Mouse (Mus musculus) limb, embryonic 15.5 days (tissue): ENCODE results near the gene Usp7. TPM values are rescaled to one million over a fixed set of nuclear protein-coding genes. Genes with fewer than 3 reads are reported as not detected.

Experiments
- ATAC-seq: fragments of 200-750 bp; cut with Nextera tagmentation; 2 replicates; pipeline ENCODE4 v1.8.0; 2017; ENCODE audit warnings: low read depth, moderate TSS enrichment; ENCODE audit not compliant: insufficient number of reproducible peaks, low FRiP score, low TSS enrichment
- H3K27ac ChIP-seq: fragments of 300-500 bp; sonication (generic); 2 replicates; pipeline ENCODE4 v1.5.1; 2015; ENCODE audit warnings: moderate library complexity, mild to moderate bottlenecking, inconsistent platforms
- H3K27me3 ChIP-seq: fragments of 300-500 bp; sonication (generic); 2 replicates; pipeline ENCODE4 v1.6.1; 2015; ENCODE audit warnings: inconsistent platforms
- H3K36me3 ChIP-seq: fragments of 300-500 bp; sonication (generic); 2 replicates; pipeline ENCODE4 v1.6.1; 2015; ENCODE audit warnings: inconsistent platforms
- H3K4me1 ChIP-seq: fragments of 300-500 bp; sonication (generic); 2 replicates; pipeline ENCODE4 v1.6.1; 2015; ENCODE audit warnings: inconsistent platforms
- H3K4me2 ChIP-seq: fragments of 300-500 bp; sonication (generic); 2 replicates; pipeline ENCODE4 v1.6.1; 2015; ENCODE audit warnings: mild to moderate bottlenecking, inconsistent platforms
- H3K4me3 ChIP-seq: fragments of 300-500 bp; sonication (generic); 2 replicates; pipeline ENCODE4 v1.5.1; 2015; ENCODE audit warnings: mild to moderate bottlenecking, inconsistent platforms
- H3K9ac ChIP-seq: fragments of 300-500 bp; sonication (generic); 2 replicates; pipeline ENCODE4 v1.6.1; 2015; ENCODE audit warnings: inconsistent platforms
- H3K9me3 ChIP-seq: fragments of 300-500 bp; sonication (generic); 2 replicates; pipeline ENCODE4 v1.6.1; 2016; ENCODE audit warnings: inconsistent platforms
- WGBS: fragments of 180-500 bp; shearing (Covaris S2); methylation state at CpG from one replicate; pipeline ENCODE4 v1.1.7; 2015; 5-methylcytosine and 5-hydroxymethylcytosine counted together
- polyA plus RNA-seq: library from polyadenylated mRNA; unstranded; fragments of >200 nt; fragmentation: Nextera tagmentation; extraction: Ambion mirVana; gene quantifications from 2 replicates; pipeline ENCODE4 v1.2.1, GENCODE M21; 2015

Gene Usp7
- polyA plus RNA-seq, 1 experiment from 2014 or later: 28.9 TPM

DNA sequence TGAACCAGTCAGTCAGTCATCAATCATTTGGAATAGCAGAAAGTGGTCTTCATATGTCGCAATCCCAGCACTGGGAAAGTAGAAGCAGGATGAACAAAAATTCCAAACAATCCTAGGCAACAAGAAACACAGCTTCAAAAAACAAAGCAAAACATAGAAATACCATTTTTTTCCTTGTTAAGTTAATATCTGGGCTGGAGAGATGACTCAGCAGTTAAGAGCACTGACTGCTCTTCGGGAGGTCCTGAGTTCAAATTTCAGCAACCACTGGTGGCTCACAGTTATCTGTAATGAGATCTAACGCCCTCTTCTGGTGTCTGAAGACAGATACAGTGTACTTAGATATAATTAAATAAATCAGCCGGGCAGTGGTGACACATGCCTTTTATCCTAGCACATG is 30.5 kb upstream of the Usp7 start:
- 73% methylated on average over 4 of the region's 4 CpGs for WGBS

DNA sequence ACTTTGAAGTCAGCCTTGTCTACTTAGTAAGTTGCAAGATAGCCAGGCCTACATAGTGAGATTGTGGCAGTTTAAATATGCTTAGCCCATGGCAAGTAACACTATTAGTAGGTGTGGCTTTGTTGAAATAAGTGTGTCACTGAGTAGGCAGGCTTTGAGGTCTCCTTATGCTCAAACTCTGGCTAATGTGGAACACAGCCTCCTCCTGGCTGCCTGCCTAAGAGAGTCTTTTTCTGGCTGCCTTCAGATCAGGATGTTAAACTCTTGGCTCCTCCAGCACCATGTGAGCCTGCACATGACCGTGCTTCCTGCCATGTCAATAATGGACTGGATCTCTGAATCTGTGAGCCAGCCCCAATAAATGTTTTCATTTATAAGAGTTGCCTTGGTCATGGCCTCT is 29.3 kb upstream of the Usp7 start:
- no peak for ATAC-seq
- 56% methylated on average over 1 of the region's 1 CpGs for WGBS

More for the DNA sequence above, 30.5 kb upstream of the Usp7 start:
- H3K27me3 ChIP-seq: no peaks in the 10 kb centered on the region
- H3K4me1 ChIP-seq: no peaks in the 10 kb centered on the region
- H3K4me2 ChIP-seq: no peak overlapping the region
- H3K36me3 ChIP-seq: no peaks in the 10 kb centered on the region
- ATAC-seq: no peak
- H3K4me3 ChIP-seq: no peak overlapping the region
- H3K9me3 ChIP-seq: no peaks in the 10 kb centered on the region
- H3K9ac ChIP-seq: no peak overlapping the region
- H3K27ac ChIP-seq: no peak overlapping the region

DNA sequence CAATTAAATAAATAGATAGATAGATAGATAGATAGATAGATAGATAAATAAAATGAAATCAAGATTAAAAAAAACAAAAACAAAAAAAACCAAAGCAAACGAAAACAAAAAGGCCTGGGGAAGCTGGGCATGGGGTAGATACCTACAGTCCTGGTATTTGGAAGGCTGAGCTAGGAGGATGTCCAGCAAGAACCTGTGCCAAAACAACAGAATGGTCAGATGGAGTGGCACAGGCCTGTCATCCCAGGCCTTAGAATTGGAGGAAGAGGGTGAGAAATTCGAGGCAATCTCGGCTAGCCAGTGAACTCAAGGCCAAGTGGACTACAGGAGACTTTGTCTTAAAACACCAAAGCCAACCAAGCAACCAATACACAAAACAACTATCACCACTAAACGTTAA is 25.8 kb upstream of the Usp7 start:
- Histone ChIP-seq H3K4me2 (no peak overlapping the region), H3K9me3 (no peaks in the 10 kb centered on the region), H3K36me3 (no peaks in the 10 kb centered on the region), H3K4me1 (no peaks in the 10 kb centered on the region), H3K27ac (no peak overlapping the region), H3K4me3 (no peak overlapping the region), H3K27me3 (no peaks in the 10 kb centered on the region), H3K9ac (no peak overlapping the region)
- WGBS: 68% methylated on average over 4 of the region's 4 CpGs
- no peak for ATAC-seq

More for the DNA sequence above, 29.3 kb upstream of the Usp7 start:
- Histone ChIP-seq H3K4me2 (no peak overlapping the region), H3K9ac (no peak overlapping the region), H3K27ac (no peak overlapping the region), H3K4me3 (no peak overlapping the region), H3K4me1 (no peaks in the 10 kb centered on the region), H3K36me3 (no peaks in the 10 kb centered on the region), H3K9me3 (no peaks in the 10 kb centered on the region), H3K27me3 (no peaks in the 10 kb centered on the region)

DNA sequence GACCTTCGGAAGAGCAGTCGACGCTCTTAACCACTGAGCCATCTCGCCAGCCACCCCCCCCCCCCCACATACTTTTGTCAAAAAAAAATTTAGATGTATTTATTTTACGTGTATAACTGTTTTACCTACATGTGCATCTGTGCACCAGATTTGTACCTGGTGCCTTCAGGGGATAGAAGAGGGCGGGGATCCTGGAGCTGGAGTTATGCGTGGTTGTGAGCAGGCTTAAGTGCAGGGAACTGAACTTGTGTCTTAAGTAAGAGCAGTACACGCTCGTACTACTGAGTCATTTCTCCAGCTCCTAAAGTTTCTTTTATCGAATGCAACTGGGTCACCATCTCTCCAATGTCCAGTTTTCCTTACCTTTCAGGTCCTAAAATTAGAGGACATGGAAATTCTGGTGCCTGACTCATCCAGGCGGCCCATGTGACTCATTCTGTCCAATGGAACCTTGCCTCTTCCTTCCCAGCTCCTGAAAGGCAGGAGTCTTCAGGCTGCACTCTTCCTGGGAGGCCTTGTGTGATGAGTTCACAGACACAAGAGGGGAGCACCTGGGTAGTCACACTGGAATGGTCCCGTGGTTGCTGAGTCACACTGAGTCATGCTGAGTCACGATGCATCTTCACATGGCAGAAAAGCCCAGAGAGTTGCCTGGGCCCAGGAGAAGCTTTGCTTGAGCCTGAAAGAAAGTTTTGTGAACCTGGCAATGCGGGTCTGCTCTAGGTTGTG is 18.5 kb upstream of the Usp7 start:
- Histone ChIP-seq H3K4me2 (no peak overlapping the region), H3K4me1 (no peaks in the 10 kb centered on the region), H3K4me3 (no peak overlapping the region), H3K27me3 (no peaks in the 10 kb centered on the region), H3K27ac (no peak overlapping the region), H3K9ac (no peak overlapping the region), H3K36me3 (no peaks in the 10 kb centered on the region), H3K9me3 (no peaks in the 10 kb centered on the region)
- no peak for ATAC-seq
- WGBS: 81% methylated on average over 14 of the region's 14 CpGs

DNA sequence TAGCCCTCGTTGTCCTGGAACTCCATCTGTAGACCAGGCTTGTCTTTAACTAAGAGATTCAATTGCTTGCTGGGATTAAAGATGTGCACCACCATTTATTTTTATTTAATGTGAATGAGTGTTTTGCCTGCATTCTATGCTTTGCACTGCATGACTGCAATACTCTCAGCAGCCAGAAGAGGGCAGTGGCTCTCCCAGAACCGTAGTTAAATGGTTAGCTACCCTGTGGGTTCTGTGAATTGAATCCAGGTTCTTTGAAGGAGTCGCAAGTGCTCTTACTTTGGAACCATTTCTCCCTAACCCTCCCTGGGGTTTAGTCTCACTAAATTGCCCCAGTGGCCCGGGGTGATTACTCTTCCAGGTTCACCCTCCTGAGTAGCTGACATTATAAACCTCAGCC is 14.6 kb upstream of the Usp7 start:
- Histone ChIP-seq H3K36me3 (no peaks in the 10 kb centered on the region), H3K4me1 (no peaks in the 10 kb centered on the region), H3K27me3 (no peaks in the 10 kb centered on the region), H3K4me2 (no peak overlapping the region), H3K4me3 (no peak overlapping the region), H3K9me3 (no peaks in the 10 kb centered on the region), H3K27ac (no peak overlapping the region), H3K9ac (no peak overlapping the region)
- no peak for ATAC-seq
- 19% methylated on average over 4 of the region's 4 CpGs for WGBS

DNA sequence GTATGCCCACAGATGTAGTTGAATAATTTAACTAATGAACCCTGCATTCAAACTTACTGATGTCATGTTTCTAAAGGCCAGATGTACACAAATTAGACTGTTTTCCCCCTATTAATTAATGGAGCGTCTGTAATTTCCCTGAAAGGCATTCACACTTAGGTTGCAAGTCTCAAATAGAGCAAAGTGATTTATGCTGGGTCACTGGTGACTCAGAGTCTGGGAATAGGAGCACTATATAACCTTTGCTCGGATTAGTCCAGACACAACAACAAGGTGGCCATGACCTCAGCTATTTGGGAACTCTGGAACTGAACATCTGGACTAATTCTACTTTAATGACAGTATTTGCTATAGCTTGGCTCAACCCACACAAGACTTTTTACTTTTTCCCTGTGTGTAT is 3.8 kb upstream of the Usp7 start:
- H3K9ac ChIP-seq: no peak overlapping the region
- H3K4me2 ChIP-seq: no peak overlapping the region
- no peak overlapping the region for H3K4me3 ChIP-seq
- no peaks in the 10 kb centered on the region for H3K4me1 ChIP-seq
- ATAC-seq: no peak
- H3K27me3 ChIP-seq: no peaks in the 10 kb centered on the region
- WGBS: 43% methylated on average over 2 of the region's 2 CpGs
- no peaks in the 10 kb centered on the region for H3K36me3 ChIP-seq
- no peak overlapping the region for H3K27ac ChIP-seq
- H3K9me3 ChIP-seq: no peaks in the 10 kb centered on the region

DNA sequence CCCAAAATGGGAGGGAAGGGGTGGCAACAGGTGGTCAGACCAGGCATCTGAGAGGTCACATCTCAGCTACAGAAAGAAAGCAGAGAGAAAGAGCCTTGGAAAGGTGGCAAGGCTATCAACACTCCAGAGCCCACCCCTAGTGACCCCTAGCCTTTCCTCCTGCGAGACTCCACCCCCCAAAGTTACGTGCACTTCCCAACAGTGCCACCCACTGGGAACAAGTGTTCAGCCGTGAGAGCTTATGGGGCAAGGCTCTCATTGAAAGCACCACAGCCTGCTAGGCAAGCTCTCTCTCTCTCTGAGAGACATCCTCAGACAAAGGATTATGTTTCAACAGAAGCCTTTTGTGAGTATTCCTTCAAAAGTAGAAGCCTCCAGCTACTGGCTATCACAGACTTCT is 2.8 kb upstream of the Usp7 start:
- no peaks in the 10 kb centered on the region for H3K27me3 ChIP-seq
- H3K4me2 ChIP-seq: no peak overlapping the region
- WGBS: 12% methylated on average over 3 of the region's 3 CpGs
- no peaks in the 10 kb centered on the region for H3K9me3 ChIP-seq
- no peaks in the 10 kb centered on the region for H3K4me1 ChIP-seq
- H3K9ac ChIP-seq: no peak overlapping the region
- no peaks in the 10 kb centered on the region for H3K36me3 ChIP-seq
- ATAC-seq: no peak
- no peak overlapping the region for H3K27ac ChIP-seq
- no peak overlapping the region for H3K4me3 ChIP-seq

DNA sequence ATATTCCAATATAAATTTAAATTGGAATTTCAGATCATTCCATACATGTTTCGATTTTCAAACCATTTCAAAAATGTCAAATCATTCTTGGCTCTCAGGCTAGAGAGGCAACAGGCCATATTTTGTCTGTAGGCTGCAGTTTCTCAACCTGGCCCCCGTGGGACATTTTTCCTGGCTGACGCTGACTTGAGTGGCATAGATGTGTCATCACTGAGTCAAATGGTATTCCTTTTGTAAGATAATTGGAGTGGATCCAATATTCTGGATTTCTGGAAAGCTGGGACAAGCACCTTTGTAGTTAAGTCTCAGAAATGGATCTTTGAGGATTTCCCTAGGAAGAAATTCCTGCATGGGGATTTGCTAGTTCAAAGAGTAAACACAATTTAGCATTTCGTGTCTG is 1.2 kb downstream of the Usp7 start:
- Histone ChIP-seq H3K4me1 (no peaks in the 10 kb centered on the region), H3K9ac (no peak overlapping the region), H3K4me2 (no peak overlapping the region), H3K9me3 (no peaks in the 10 kb centered on the region), H3K27me3 (no peaks in the 10 kb centered on the region), H3K27ac (no peak overlapping the region), H3K4me3 (no peak overlapping the region), H3K36me3 (no peaks in the 10 kb centered on the region)
- ATAC-seq: no peak
- 70% methylated on average over 4 of the region's 4 CpGs for WGBS

DNA sequence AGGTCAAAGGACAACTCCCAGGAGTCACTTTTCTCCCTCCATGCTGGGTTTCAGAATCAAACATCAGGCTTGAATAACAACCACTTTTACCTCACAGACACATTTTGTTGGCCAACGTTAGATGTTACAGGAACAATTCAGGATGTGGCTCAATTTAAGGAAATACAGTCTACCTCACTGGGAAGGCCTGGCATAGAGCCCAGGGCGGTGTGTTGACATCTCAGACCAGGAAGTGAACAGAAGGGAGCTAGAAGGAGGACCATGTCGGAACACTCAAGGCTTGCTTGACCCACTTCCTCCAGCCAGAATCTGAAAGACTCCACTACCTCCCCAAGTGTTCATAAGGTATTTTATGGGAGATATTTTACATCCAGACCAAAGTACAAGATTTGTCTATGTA is 7.4 kb downstream of the Usp7 start:
- no peak for ATAC-seq
- Histone ChIP-seq H3K36me3 (no peaks in the 10 kb centered on the region), H3K27me3 (no peaks in the 10 kb centered on the region), H3K4me3 (no peak overlapping the region), H3K9ac (no peak overlapping the region), H3K4me1 (no peaks in the 10 kb centered on the region), H3K4me2 (no peak overlapping the region), H3K9me3 (no peaks in the 10 kb centered on the region), H3K27ac (no peak overlapping the region)
- WGBS: 62% methylated on average over 3 of the region's 3 CpGs

DNA sequence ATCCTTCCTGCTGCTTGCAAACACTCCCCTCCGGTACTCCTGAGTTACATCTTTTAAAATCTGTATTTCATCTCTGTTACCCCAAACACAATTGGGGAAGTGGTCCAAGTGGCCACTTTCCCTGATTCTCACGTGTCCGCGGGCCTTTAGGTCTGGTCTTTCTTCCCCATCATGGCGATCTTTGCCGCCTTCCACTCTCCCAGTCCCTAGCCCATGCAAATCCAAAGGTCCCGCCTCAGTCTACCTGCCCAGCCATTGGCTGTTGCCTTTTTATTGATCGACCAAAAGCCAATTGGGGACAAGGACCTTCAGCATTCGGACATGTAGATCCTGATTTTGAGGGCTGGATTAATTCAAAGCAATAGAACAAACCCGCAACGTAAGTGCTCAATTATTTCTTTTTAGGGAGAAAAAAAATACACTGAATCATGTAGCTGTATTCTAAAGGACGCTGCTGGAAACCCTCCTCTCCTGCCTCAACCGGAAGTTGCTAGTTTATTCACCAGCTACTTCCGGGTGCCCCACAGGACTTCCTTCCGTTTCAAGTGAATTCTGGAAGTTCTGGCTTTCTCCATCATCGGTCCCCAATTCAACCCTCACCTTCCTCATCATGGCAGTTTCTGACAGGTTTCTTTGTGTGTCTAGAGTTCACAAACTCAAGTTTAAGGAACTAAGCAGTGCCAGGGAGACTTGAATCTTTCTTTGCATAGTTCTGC is 8.8 kb downstream of the Usp7 start:
- Histone ChIP-seq H3K9ac (no peak overlapping the region), H3K36me3 (no peaks in the 10 kb centered on the region), H3K4me1 (no peaks in the 10 kb centered on the region), H3K27ac (no peak overlapping the region), H3K4me2 (no peak overlapping the region), H3K27me3 (no peaks in the 10 kb centered on the region), H3K9me3 (no peaks in the 10 kb centered on the region), H3K4me3 (no peak overlapping the region)
- ATAC-seq: no peak
- 83% methylated on average over 16 of the region's 16 CpGs for WGBS

DNA sequence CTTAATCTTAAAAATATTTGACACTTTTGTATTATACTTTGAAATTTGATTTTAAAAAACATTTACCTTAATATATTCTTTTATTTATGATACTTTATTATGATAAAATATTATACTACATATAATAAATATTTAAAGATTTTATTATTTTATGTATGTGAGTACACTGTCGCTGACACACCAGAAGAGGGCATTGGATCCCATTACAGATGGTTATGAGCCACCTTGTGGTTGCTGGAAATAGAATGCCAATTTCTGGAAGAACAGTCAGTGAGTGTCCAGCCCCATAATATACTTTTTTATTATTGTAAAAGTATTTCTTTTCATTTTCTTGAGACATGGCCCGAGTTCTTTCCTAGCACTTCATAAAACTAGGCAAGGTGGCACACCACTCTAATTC is 10.4 kb downstream of the Usp7 start:
- Histone ChIP-seq H3K9me3 (no peaks in the 10 kb centered on the region), H3K4me3 (no peak overlapping the region), H3K4me2 (no peak overlapping the region), H3K36me3 (no peaks in the 10 kb centered on the region), H3K27me3 (no peaks in the 10 kb centered on the region), H3K27ac (no peak overlapping the region), H3K9ac (no peak overlapping the region), H3K4me1 (no peaks in the 10 kb centered on the region)
- ATAC-seq: no peak
- WGBS: 82% methylated on average over 2 of the region's 2 CpGs

DNA sequence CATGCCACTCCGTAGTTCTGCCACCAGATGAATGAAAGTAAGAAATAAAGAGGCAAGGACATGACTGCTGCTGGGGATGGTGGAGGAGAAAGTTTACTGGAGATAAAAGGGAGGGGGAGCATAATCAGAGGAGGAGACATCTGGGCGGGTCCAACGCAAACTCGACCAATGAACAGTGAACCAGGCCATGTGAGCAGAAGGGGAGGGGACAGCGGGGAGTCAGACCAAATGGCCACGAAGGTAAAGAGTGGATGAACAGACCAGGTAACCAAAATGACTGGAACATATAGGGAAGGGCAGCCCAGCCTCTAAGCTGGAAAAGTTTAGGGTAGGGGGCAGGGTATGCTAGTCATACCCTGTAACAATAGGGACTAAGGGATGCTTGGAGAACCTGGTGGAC is 10.9 kb downstream of the Usp7 start:
- WGBS: 71% methylated on average over 6 of the region's 6 CpGs
- no peak overlapping the region for H3K4me3 ChIP-seq
- H3K4me1 ChIP-seq: no peaks in the 10 kb centered on the region
- ATAC-seq: no peak
- no peak overlapping the region for H3K9ac ChIP-seq
- H3K27me3 ChIP-seq: no peaks in the 10 kb centered on the region
- no peak overlapping the region for H3K27ac ChIP-seq
- H3K9me3 ChIP-seq: no peaks in the 10 kb centered on the region
- no peaks in the 10 kb centered on the region for H3K36me3 ChIP-seq
- no peak overlapping the region for H3K4me2 ChIP-seq
